10 mouse cellular contexts compared by ENCODE assay signal in the genomic region with DNA sequence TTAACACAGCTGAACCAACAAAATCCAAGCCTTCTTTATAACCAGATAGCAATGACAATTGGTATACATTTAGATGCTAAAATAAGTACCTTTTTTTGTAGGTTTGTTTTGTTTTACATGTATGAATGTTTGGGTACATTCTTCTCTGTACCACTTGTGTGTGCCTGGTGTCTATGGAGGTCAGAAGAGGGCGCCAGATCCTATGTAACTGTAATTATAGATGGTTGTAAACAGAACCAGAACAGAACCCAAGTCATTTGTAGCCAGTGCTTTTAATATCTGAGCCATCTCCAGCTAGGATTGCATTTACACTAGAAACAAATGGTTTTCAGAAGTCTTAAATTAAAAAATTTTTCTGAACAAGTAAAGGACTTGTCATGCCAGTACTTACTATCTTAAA. TPM values are rescaled to one million over a fixed set of nuclear protein-coding genes. Genes with fewer than 3 reads are reported as not detected.
DNase-seq lines count a peak whose midpoint lies in the region; ATAC-seq and TF ChIP-seq lines count a peak whose summit lies in the region.
"Had no signal": no experiment of that assay in that cellular context is flagged by ENCODE, and none has a peak within 500 bp of the region (broad histone marks: within the 10 kb centered on the region; RNA-seq: fewer than 3 reads in every experiment).

No protein-coding gene starts in this region.

- H3K4me3 ChIP-seq in heart, adult 2 months, result no peak overlapping the region
- no peak overlapping the region for H3K4me3 ChIP-seq in heart, embryonic 12.5 days
- H3K4me3 ChIP-seq in lung, adult 2 months (replicated peaks; ENCODE audit: extremely low read depth, low read depth, low read length), result no peak overlapping the region
- no peak overlapping the region for H3K4me3 ChIP-seq in E14TG2a.4 (replicated peaks; ENCODE audit: low read length)
- H3K4me3 ChIP-seq: hindbrain, embryonic 12.5 days had no signal

- H3K4me2 ChIP-seq in heart, embryonic 12.5 days, result no peak overlapping the region
- H3K4me2 ChIP-seq: hindbrain, embryonic 12.5 days had no signal

- H3K4me1 ChIP-seq in heart, adult 2 months (ENCODE audit: control insufficient read depth, insufficient read depth, low read length), result no peaks in the 10 kb centered on the region
- H3K4me1 ChIP-seq in heart, embryonic 12.5 days (replicated peaks), result no peaks in the 10 kb centered on the region
- no peaks in the 10 kb centered on the region for H3K4me1 ChIP-seq in lung, adult 2 months (ENCODE audit: control insufficient read depth, insufficient read depth, low read length)
- H3K4me1 ChIP-seq in E14TG2a.4 (replicated peaks; ENCODE audit: low read depth, low read length), result no peaks in the 10 kb centered on the region
- H3K4me1 ChIP-seq: hindbrain, embryonic 12.5 days had no signal

- WGBS in heart, adult 2 months, result 91% methylated on average over 1 of the region's 1 CpGs
- WGBS in heart, embryonic 12.5 days, result 73% methylated on average over 1 of the region's 1 CpGs
- 88% methylated on average over 1 of the region's 1 CpGs for WGBS in lung, adult 2 months

- no peaks in the 10 kb centered on the region for H3K79me2 ChIP-seq in heart, adult 2 months (replicated peaks; ENCODE audit: control insufficient read depth, insufficient read depth, low read length)

- no peak for TF ChIP-seq EP300 in heart, adult 2 months (IDR thresholded peaks at IDR 0.05; ENCODE audit: insufficient read depth, low read depth, low read length)

- intact Hi-C loops in heart, adult 2 months (cut with DNase I), result loop anchor here (10.0 kb wide), 1 partner anchor 798 kb away; no protein-coding TSS in a partner anchor

- no peak for TF ChIP-seq POLR2A in heart, adult 2 months (IDR thresholded peaks at IDR 0.05; ENCODE audit: insufficient read depth, low read depth, low read length)
- no peak for TF ChIP-seq POLR2A in lung, adult 2 months (IDR thresholded peaks at IDR 0.05; ENCODE audit: borderline replicate concordance, extremely low read depth, low read depth, low read length)

- H3K9me3 ChIP-seq in heart, embryonic 12.5 days (replicated peaks), result no peaks in the 10 kb centered on the region
- H3K9me3 ChIP-seq in E14TG2a.4 (ENCODE audit: low read length), result no peaks in the 10 kb centered on the region
- H3K9me3 ChIP-seq: hindbrain, embryonic 12.5 days had no signal

- no peaks in the 10 kb centered on the region for H3K27me3 ChIP-seq in heart, adult 2 months (ENCODE audit: control insufficient read depth, insufficient read depth, low read length)
- no peaks in the 10 kb centered on the region for H3K27me3 ChIP-seq in heart, embryonic 12.5 days (replicated peaks)
- H3K27me3 ChIP-seq in E14TG2a.4 (ENCODE audit: insufficient read depth, low read length), result no peaks in the 10 kb centered on the region
- H3K27me3 ChIP-seq: hindbrain, embryonic 12.5 days had no signal

- peak; percentile 64 for TF ChIP-seq CTCF in heart, adult 2 months (IDR thresholded peaks at IDR 0.05)
- no peak for TF ChIP-seq CTCF in lung, adult 2 months (IDR thresholded peaks at IDR 0.05; ENCODE audit: insufficient read depth, low read length)
- 0 out of 2 replicates have a peak, but pooled peaks have one; percentile 7 for TF ChIP-seq CTCF in E14TG2a.4 (conservative IDR thresholded peaks at IDR 0.05; ENCODE audit: low read length)

- H3K9ac ChIP-seq in heart, adult 2 months (ENCODE audit: low read depth, low read length), result no peak overlapping the region
- no peak overlapping the region for H3K9ac ChIP-seq in heart, embryonic 12.5 days
- H3K9ac ChIP-seq: hindbrain, embryonic 12.5 days had no signal

- DNase-seq in heart, adult 2 months, result no peak
- DNase-seq in lung, postnatal 10 days, result peak; percentile 5
- DNase-seq in lung, adult 2 months, result no peak
- peak; percentile 50 for DNase-seq in lung, postnatal 36 days
- no peak for DNase-seq in right cerebral cortex, postnatal 25 days
- DNase-seq in heart, adult 9 months (ENCODE audit: low spot score in 2 of 2), result no peak
- DNase-seq: right cerebral cortex, adult 18-20 months had no signal

- H3K27ac ChIP-seq in heart, adult 2 months, result no peak overlapping the region
- H3K27ac ChIP-seq in heart, embryonic 12.5 days (ENCODE audit: poor library complexity, severe bottlenecking), result no peak overlapping the region
- H3K27ac ChIP-seq: hindbrain, embryonic 12.5 days had no signal

- H3K36me3 ChIP-seq in heart, adult 2 months (ENCODE audit: control insufficient read depth, insufficient read depth, low read length), result peaks cover 5% of the 10 kb centered on the region; the same call in 1 of the 2 replicates
- peaks cover 16% of the 10 kb centered on the region for H3K36me3 ChIP-seq in heart, embryonic 12.5 days
- peaks cover 25% of the 10 kb centered on the region for H3K36me3 ChIP-seq in E14TG2a.4 (ENCODE audit: insufficient read depth, low read length)

- no peak for ATAC-seq in heart, embryonic 12.5 days (ENCODE audit: insufficient number of reproducible peaks, low FRiP score)

RNA-seq across cellular contexts. Expression of a gene that starts 54.7 kb away (rescaled TPM):
- total RNA-seq in heart, adult 2 months (2021), result 100 to 1,000 TPM; 148 to 149 TPM
- polyA plus RNA-seq in heart, adult 2 months (2012; rRNA removed), result 38.9 and 85.4 TPM in 2 replicates
- 80.9 and 102 TPM in 2 replicates for polyA plus RNA-seq in heart, embryonic 12.5 days (2016; fragmentation: Nextera tagmentation; extraction: Ambion mirVana)
- polyA plus RNA-seq in lung, adult 2 months (2012; rRNA removed), result 39.3 and 40.5 TPM in 2 replicates

Comparison
In these comparisons a context has a peak if more than half of its experiments do, and no peak if none do; other contexts are left out.
1. DNase-seq: peak in lung, postnatal 10 days (single experiment) and lung, postnatal 36 days (single experiment); none in heart, adult 2 months (0 of 2), lung, adult 2 months (single experiment), right cerebral cortex, postnatal 25 days (single experiment) and heart, adult 9 months (0 of 2).